Comparison of ENCODE assay signal across 25 mouse cellular contexts in genomic region chr5:121767564-121767963, GRCm38 (mm10).
"Had no signal": no experiment of that assay in that cellular context is flagged by ENCODE, and none has a peak within 500 bp of the region (broad histone marks: within the 10 kb centered on the region; RNA-seq: fewer than 3 reads in every experiment).

No protein-coding gene starts in this region.

- H3K9ac ChIP-seq: heart, embryonic 12.5 days; hindbrain, embryonic 13.5 days; hindbrain, embryonic 15.5 days; intestine, embryonic 15.5 days; limb, embryonic 12.5 days had no signal

- H3K4me3 ChIP-seq: gastrocnemius, adult 2 months; heart, embryonic 10.5 days; heart, embryonic 12.5 days; hindbrain, embryonic 10.5 days; hindbrain, embryonic 13.5 days; hindbrain, embryonic 15.5 days; intestine, embryonic 15.5 days; layer of hippocampus, adult 2 months; left cerebral cortex, adult 2 months; limb, embryonic 10.5 days; limb, embryonic 12.5 days had no signal

- H3K4me1 ChIP-seq: hindbrain, embryonic 10.5 days; hindbrain, embryonic 15.5 days; intestine, embryonic 15.5 days; limb, embryonic 12.5 days had no signal

- H3K9me3 ChIP-seq: heart, embryonic 10.5 days; heart, embryonic 12.5 days; hindbrain, embryonic 10.5 days; hindbrain, embryonic 13.5 days; hindbrain, embryonic 15.5 days; intestine, embryonic 15.5 days; limb, embryonic 10.5 days; limb, embryonic 12.5 days had no signal

- H3K27ac ChIP-seq: gastrocnemius, adult 2 months; heart, embryonic 10.5 days; hindbrain, embryonic 10.5 days; hindbrain, embryonic 13.5 days; hindbrain, embryonic 15.5 days; hindbrain, postnatal 0 days; intestine, embryonic 15.5 days; layer of hippocampus, adult 2 months; left cerebral cortex, adult 2 months; limb, embryonic 10.5 days; limb, embryonic 12.5 days had no signal

- ATAC-seq: hindbrain, postnatal 0 days; inflammation-experienced regulatory T-cells, adult 6 months; intestine, embryonic 15.5 days; intestine, postnatal 0 days had no signal

- H3K4me2 ChIP-seq: heart, embryonic 12.5 days; hindbrain, embryonic 13.5 days; hindbrain, embryonic 15.5 days; intestine, embryonic 15.5 days; limb, embryonic 12.5 days had no signal

- DNase-seq: gastrocnemius, adult 2 months; gastrocnemius, postnatal 10 days; gastrocnemius, postnatal 25 days; heart, adult 18-20 months; heart, postnatal 10 days; heart, postnatal 4 days; kidney, adult 18-20 months; kidney, adult 8-10 months; kidney, postnatal 10 days; kidney, postnatal 25 days; kidney, postnatal 4 days; liver had no signal

- H3K27me3 ChIP-seq: heart, embryonic 12.5 days; hindbrain, embryonic 13.5 days; hindbrain, embryonic 15.5 days; intestine, embryonic 15.5 days; limb, embryonic 12.5 days had no signal
